Mouse (Mus musculus) thymus, postnatal 25 days (tissue): ENCODE results near the gene Gm7271.

Experiments used
- DNase-seq: peaks from one replicate; pipeline ENCODE4 v3.0.0; 2022

Gm7271 gene

DNA sequence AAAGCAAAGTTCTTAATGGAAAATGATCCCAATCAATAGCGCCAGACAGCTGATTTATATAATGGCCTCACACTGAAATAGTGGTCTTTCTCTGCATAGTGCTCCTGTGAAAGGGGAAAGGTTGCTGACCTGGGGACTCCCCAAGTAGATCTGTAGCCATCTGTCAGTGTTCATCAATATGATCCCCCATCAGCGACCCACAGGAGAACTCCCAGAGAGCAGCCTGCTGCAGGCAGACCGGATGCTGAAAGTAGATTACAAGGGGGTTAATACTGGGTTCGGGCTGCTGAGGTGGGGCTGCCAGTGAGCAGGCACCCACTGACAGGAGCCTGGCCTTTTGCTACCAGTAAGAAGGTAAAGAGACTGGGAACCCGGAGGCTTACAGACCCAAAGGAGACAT lies at the start of gene Gm7271:
TSS of gene Gm7271 (plus strand) at position 230 of the 400 bp plus-strand sequence.
- DNase-seq: no peak

DNA sequence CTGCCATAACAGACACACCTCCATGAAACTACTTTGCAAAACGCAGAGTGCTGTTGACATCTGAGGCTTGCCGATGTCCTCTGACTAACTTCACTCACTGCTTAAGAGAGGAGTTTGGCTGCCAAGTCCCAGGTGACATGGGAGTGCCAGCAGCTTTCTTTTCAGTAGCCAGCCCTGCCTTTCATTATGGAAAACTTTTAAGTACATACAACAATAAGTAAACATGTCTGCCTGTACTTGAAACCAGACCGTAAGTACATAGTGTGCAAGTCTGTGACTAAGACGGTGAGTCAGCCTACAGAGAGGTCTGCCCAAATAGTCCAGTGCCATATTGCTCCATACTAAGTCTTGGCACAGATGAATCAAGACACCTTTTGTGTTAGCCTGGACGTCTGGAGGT lies 46.7 kb upstream of the Gm7271 start:
- no peak for DNase-seq

DNA sequence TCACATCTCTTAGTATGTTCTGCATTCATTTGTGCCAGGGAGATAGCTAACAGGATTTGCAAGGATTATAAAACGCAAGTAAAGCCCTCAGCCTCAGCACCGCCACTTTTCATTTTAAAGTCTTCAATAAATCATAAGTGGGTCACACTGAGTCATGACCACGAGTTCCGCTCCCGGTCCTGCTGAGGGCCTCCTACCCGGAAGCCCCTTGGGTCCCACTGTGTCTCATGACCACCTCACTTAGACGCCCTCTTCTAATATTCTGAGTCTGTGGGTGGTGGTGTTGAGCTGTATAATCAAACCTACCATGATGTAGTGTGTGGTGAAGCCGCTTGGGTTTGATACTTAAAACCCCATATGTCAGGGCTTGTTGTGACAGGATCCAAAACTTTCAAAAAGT lies 46.1 kb upstream of the Gm7271 start:
- DNase-seq: no peak

DNA sequence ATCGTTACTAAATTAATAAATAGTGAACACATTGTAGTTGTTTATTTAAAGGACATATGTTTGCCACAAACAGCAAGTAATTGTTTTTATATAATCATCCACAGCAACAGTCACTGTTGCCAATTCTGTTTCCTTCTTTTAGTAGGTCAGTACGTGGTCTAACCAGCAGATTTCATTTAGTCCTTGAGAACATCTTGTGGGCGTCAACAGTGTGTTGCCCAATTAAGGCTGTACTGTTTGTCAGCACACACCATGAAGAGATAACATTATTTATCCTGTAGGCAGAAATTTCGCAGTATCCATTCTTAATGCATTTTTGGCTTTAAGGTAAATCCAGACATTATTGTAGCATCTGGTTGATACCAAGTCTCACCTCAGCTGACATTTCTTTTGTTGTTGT lies 42.4 kb upstream of the Gm7271 start:
- no peak for DNase-seq

DNA sequence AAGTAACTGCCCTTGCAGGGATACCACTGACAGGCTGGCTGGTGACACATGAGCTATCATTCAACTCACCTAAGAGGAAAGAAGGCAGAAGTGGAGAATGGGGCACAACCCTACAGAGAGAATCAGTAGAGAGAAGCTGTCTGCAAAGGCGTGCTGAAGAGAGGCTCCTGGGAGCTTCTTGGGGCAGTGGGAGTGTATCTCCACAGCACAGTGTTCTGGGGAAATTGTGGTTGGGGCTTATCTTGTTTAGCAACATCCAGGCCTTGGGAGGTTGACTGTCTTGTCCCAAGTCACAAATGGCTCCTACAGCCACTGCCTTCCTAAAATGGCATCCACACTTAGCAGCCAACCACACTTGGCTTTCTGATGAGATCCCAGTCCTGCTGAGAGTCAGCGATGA lies 8.9 kb upstream of the Gm7271 start:
- no peak for DNase-seq

DNA sequence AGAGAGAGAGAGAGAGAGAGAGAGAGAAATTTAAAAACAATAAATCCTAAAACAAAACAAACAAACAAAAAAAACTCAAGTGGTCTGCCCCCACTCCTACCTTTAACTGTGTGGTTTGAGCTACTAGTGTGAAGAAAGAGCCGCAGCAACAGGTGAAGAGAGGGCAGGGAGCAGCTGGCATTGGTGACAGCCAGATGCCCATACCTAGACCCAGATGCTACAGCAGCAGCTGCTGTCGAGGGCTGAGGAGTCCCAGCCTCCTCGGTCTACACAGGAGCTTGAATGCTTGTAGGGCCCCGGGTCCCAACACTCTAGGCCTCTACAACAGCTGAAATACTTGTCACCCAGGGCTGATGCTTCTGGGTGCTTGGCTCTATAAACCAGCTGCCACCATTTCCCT lies 7.0 kb upstream of the Gm7271 start:
- no peak for DNase-seq

DNA sequence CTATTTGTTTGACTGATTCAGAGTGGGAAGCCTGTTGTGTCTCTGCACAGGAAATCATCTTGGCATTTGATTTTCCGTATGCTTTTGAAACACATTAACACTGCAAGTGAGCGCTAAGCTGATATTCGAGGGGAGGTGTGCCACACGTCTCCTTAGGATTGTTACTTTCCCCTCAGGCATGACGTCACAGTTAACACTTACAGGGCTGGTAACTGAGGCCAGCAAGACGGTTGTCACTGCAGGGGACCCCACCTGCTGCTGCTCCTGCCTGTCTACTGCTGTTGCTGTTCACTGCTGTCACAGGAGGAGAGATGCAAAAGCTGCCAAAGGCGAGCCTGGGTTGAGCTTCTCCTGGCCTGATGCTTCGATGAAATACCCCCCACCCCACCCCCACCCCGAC lies 6.1 kb upstream of the Gm7271 start:
- DNase-seq: no peak

DNA sequence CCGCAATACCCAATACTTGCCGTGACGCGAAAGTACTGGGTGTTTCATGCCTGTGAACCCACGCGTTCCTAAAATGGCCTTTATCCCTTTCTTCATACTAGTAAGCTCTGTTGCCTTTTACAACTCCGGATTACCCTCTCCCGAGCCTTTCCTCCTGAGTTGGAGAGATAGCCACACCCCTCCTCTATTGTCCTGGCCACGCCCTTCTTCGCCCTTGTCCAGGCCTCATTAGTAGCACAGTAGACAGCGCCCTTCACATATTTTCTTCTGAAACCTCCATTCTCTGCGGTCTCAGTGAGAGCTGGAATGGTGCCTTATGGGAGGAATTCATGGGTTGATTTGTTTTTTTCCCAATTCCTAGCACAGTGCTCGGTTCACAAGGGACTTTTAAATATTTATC lies 11.3 kb downstream of the Gm7271 start:
- DNase-seq: no peak

DNA sequence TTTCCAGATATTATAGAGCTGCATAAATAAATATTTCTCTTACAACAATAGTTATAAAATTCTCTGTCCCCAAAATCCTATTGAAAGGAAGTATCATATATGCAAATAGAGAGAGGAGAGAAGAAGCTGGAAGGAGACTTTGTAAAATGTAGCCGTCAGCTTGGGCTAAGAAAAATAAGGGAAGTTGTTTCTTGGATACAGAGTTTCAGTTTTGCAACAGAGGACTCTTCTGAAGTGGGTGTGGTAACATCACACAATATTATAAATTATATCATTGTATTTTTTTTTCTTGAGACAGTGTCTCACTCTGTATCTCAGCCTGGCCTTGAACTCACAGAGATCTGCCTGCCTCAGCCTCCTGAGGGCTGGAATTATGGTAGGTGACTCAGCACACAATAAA lies 38.6 kb downstream of the Gm7271 start:
- no peak for DNase-seq

DNA sequence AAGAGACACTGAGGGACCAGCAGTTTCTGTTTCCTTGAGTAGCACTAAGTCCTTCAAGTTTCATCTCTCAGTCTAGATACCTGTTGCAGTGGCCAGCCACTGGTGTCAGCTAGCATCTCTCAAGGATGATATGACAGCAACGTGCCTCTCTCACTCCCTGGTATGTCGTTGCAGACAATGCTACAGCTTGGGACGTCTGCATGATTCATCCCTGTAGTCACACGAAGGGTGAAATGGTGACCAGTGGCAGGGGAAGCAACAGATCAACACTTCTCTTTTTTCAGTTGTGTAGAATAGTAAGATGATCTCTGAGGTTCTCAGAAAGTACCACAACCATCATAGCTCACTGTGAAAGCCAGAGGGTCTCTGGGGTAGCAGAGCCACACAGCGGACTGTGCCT lies 40.8 kb downstream of the Gm7271 start:
- no peak for DNase-seq

DNA sequence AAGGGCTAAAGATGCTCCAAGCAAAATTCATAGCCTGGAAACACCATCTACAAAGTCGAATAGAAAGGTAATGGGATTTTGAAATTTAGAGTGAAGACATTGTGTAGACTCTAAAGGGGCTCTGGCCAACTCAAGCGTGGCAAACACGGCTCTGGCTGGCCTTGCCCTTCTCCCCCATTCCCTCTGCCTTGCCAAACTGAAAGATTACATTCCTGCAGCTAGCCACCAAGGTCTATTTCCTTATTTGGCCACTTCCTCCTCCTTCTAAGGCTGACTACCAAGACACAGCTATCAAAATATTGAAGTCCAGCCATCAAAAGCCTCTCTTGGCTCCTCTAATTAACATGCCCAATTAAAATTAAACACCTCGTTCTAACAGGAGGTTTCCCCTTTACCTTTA lies 41.2 kb downstream of the Gm7271 start:
- DNase-seq: no peak

DNA sequence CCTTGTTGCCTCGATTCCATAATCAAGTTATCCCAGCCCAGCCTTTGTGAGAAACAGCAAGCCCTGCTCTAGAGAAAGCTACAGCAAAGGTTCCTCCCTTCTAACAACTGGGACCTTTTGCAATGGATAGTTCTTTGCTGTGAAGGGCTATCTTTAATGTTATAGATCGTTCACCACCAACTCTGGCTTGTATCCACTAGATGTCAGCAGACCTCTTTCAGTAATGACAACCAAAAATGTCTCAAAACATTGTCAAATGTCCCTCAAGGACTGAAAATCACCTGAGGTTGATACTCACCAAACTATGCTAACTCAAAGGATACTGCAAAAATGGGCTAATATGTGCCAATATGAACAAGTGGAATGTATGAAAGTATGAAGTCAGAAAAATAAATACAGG lies 42.0 kb downstream of the Gm7271 start:
- DNase-seq: no peak

DNA sequence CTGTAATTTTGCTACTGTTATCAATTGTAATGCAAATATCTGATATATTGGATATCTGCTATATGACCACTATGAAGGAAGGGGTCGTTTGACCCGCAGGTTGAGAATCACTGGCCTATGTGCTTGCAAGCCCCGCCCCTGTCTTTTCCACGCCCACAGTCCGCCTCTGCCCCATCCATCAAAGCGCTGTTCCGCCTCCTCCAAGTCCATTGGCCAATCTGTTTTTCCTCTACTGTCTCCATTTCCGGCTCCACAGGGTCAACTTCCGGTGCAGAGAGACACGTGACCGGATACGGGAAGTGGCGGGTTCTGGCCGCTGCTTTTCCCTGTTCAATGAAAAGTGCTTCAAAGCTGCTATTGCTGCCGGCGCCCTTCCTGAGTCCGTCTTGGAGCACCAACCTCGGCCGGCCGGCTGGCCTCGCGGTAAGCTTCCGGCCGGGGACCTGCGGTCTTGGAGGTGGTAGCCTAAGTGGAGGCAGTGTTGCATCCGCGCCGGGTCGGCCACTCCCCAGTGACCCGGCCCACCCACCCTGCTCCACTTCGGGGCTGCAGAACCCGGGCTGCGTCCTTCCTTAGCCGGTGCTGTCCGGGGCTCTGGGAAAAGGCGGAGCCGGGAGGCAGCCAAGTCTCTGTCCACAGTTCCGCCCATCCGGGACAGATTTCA lies 45.3 kb downstream of the Gm7271 start, which contains the start of gene Exoc1:
TSS of gene Exoc1 (plus strand) at position 272 of the 664 bp plus-strand sequence.
- DNase-seq: peak; percentile 92

DNA sequence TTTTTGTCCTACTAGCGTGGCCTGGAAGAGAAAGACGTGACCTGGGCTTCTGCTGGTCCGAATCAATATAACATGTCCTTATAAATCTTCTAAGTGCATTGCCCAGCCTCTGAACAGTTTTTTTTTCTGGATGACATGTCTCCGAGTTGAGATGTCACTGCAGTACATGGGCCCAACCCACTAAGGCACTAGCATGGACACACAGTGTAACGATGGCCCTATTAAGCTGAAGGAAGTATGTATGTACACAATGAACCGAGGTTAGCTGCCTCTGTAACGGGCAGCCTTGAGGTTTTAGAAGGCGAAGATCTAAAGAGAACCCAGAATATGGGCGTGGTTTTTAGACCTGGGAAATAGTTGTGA lies 45.8 kb downstream of the Gm7271 start:
- DNase-seq: no peak

DNA sequence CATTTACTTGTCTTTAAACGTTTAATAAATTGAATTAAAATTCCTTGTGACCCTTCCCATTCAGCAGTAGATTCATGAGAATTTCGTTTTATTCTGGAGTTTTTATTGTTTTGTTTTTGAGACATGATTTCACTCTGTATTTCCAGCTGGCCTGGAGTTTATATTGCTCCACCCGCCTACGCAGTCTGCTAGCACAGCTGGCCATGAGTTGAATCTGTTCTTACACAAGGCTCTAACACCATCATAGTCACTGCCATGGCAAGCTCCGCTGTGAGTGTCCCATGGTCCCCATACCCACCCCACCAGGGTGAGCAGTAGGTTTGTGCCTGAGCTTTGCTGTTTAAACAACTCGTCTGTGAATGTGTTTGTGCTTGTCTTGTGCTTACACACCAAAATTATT lies 49.3 kb downstream of the Gm7271 start:
- DNase-seq: no peak

DNA sequence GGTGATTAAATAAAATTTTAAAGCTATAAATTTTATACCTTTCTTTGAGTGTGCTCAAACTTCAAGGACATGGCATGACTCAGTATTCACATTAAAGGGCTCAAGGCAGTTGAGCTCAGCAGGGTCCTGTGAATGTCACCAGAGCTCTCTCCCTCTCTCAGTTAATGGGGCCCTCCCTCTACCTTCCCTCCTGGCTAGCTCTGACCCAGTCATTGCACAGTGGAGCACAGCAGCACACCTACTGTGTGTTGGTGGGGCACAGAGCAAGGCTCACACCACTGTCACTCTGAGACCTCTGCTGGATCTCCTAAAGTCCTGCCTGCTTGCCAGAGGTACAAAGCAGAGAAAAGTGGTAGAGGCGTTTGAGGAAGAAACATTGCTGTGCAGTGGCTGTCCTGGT lies 52.4 kb downstream of the Gm7271 start:
- DNase-seq: no peak

DNA sequence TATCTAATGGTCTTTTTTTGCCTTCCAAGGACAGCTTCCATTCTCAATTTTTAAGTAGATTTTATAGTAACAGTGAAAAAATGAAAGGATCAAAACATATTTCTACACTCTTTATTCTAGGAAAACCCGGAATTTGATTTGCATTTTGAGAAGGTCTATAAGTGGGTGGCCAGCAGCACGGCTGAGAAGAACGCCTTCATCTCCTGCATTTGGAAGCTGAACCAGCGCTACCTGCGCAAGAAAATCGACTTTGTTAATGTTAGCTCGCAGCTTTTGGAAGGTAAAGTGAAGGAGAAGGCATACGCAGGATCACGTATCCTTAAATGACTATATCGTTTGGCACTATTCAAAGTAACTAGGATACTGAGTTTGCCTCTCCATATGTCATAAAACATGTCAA lies 53.7 kb downstream of the Gm7271 start:
- DNase-seq: no peak

DNA sequence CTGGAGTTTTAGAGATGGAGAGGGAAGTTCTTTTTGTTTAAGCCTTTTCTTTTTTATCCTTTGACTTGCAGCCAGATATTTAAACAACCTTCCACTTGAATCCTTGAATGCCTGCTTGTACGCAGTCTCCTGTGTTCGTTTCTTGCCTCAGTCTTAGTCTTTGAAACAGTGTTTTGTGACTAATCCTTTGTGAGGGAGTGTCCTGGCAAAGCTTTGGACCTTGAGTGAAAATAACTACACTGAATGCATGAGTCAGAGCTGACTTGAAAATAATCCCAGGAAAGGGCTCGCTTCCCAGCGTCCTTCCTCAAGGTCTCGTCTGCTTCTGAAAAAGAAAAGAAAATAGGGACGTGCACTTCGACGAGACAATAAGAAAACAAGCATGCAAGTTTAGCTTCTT lies 56.3 kb downstream of the Gm7271 start:
- no peak for DNase-seq

DNA sequence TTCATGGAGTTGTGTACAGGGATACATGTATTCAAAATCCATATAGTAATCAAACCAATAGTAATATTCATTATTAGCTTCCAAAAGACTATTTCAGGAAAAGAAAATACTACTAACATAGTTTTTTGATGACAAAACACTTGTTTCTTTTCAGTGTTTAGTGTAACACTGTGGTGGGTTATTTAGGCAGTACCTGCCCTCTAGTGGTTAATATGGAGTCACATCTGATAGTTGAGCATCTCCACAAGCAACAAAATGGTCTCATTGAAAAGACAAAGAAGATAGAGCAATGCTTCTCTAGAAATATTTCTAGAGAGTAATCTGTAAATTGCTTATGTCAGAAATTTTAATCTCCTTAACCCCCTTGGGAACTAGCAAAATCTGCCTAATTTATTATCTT lies 57.0 kb downstream of the Gm7271 start:
- DNase-seq: no peak

DNA sequence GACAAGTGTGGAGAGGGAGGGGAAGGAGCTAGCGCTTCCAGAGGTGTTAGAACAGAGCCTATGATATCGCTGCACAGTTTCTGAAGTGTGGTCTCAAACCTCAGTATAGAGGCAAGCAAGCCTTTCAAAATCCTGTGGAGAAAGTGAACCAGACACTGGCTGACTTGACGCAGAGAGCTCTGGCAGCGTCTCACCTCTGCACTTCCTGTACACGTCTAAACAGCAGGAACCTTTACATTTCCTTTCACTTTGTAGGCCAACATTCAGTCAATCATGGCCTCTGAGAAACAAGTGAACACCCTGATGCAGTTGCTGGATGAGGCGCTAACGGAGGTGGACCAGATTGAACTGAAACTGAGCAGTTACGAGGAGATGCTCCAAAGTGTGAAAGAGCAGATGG lies 59.4 kb downstream of the Gm7271 start:
- DNase-seq: peak; percentile 13

DNA sequence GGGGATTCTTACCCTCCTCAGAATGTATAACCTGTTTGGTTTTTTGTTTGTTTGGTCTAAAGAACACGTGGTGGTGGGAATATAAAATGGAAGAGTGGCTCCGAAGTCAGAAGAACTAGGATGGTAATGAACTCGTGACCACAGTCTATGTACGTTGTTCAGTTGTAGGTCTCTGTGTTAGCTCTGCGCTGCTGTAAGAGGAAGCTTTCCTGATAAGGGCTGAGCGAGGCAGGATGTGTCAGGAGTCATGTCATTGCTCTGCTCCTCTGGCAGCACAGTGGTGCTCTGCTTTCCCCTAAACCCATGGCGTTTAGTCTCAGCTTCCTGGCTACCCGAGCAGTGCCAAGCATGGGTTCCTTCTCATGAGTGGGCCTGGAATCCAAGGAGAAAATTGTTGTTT lies 66.6 kb downstream of the Gm7271 start:
- no peak for DNase-seq

DNA sequence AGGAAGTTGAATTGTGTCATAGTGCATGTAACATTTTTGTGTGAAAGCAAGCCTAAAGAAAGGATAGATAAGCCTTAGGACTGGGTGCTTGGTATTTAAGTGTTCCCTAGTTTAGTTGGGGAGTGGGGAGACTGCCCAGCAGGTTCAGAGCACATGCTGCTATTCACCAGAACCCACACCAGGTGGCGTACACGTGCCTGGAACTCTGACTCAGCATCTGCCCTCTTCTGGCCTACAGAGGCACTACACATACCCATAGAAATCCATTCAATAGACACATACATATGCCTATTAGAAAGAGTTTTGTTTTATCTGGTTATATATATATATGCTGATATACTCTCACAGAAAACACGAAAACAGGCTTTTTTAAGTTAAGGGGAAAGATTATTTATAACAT lies 81.5 kb downstream of the Gm7271 start:
- DNase-seq: peak; percentile 79
